Mouse (Mus musculus) cortical plate, adult 2 months (tissue): ENCODE results near the gene Socs3.

ENCODE experiments used
- CTCF ChIP-seq: fragments of 200-500 bp; IDR thresholded peaks from 2 replicates; pipeline ENCODE4 v1.5.1; 2011; ENCODE audit warnings: mild to moderate bottlenecking, control low read depth, low read length; ENCODE audit not compliant: insufficient read depth; ENCODE audit errors: extremely low read depth
- POLR2A ChIP-seq: fragments of 200-500 bp; IDR thresholded peaks from 2 replicates; pipeline ENCODE4 v1.6.1; 2011; ENCODE audit warnings: mild to moderate bottlenecking, low read length, control low read depth; ENCODE audit not compliant: insufficient read depth; ENCODE audit errors: extremely low read depth

DNA sequence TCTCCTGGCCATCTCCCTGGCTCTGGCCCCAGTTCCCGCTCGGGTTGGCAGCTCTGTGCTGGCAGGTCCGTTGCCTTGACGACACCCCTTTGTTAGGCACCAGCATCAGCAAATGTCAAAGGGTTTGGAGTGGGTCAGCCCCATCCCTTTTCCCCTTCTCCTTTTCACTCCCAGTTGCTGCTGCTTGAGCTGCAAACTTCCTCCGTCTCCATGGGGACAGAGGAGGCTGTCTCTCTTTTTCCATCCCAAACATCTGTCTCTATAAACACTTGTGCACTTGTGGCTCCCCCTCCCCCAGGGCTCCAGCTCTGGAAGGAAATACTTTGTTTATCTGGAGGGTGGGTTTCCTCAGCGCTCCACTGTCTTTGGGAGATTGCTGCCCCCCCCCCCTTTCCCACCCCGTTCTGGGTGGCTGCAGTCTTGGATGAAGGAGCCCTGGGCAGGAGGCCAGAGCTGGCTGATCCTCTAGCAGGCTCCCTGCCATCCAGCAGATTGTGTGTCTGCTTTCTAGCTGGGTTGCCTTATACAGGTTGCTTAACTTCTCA, 30.0 kb downstream of the Socs3 start:
- TF ChIP-seq CTCF (no peak), POLR2A (no peak)
